Mouse (Mus musculus) kidney, adult 2 months (tissue): Measurements from ENCODE around the gene Cfap54.

Experiments used
- CTCF ChIP-seq: fragments of 200-500 bp; conservative IDR thresholded peaks from 2 replicates; pipeline ENCODE4 v1.5.1; 2011; ENCODE audit warnings: low read depth, mild to moderate bottlenecking, control low read depth, low read length, moderate library complexity, mixed read lengths; ENCODE audit not compliant: insufficient read depth, insufficient read length
- POLR2A ChIP-seq: fragments of 200-500 bp; IDR thresholded peaks from one replicate; pipeline ENCODE4 v1.6.1; 2011; ENCODE audit warnings: low read depth, low read length, control low read depth

- no peak for TF ChIP-seq POLR2A
- peak; percentile 71 for TF ChIP-seq CTCF
These were observed 67.2 kb downstream of the Cfap54 start for GRCm38 (mm10) chr10:93014059-93014795.
